Mouse (Mus musculus): ENCODE measurements around the gene Borcs6.

- TF ChIP-seq CTCF (IDR thresholded peaks at IDR 0.05; ENCODE audit: control insufficient read depth, insufficient read depth, insufficient read length): no peak
- no peak for TF ChIP-seq MYOD1 (IDR thresholded peaks at IDR 0.05; ENCODE audit: control insufficient read depth, insufficient read length, low read depth)
- TF ChIP-seq USF1 (IDR thresholded peaks at IDR 0.05; ENCODE audit: low read depth): no peak
- no peak for TF ChIP-seq MYOG (IDR thresholded peaks at IDR 0.05; ENCODE audit: control insufficient read depth, extremely low read depth, insufficient read length)
- TF ChIP-seq FOSL1 (IDR thresholded peaks at IDR 0.05; ENCODE audit: insufficient read depth, low read length, poor library complexity, severe bottlenecking): no peak
- TF ChIP-seq MAX (IDR thresholded peaks at IDR 0.05): no peak
Observed at GRCm38 (mm10) chr11:69034585-69034984, 24.9 kb upstream of the Borcs6 start.
